Mouse (Mus musculus): ENCODE data around the gene Cep78. TPM values are rescaled to one million over a fixed set of nuclear protein-coding genes. Genes with fewer than 3 reads are reported as not detected.

Cep78 gene
- total RNA-seq, 1 experiment: 19.5 TPM

GRCm38 (mm10) chr19:15965082-15965481 lies 19.7 kb downstream of the Cep78 start:
- Histone ChIP-seq H3K36me3 (ENCODE audit: control insufficient read depth, insufficient read depth, low read length, poor library complexity, severe bottlenecking) (peaks cover 24% of the 10 kb centered on the region), H3K4me1 (ENCODE audit: control insufficient read depth in 2 of 2, insufficient read depth in 2 of 2, low read length in 2 of 2, poor library complexity in 1 of 2) (no peaks in the 10 kb centered on the region), H3K9me3 (ENCODE audit: control insufficient read depth, insufficient read depth, low read depth, low read length) (no peaks in the 10 kb centered on the region), H3K4me3 (ENCODE audit: insufficient read depth in 1 of 2, low read depth in 1 of 2, low read length in 2 of 2, poor library complexity in 1 of 2, severe bottlenecking in 1 of 2) (no peak overlapping the region), H3K27ac (ENCODE audit: insufficient read depth, low read depth, low read length, poor library complexity, severe bottlenecking) (no peak overlapping the region), H3K9ac (ENCODE audit: insufficient read depth, low read depth, low read length, poor library complexity, severe bottlenecking) (no peak overlapping the region)
- no peak for DNase-seq (ENCODE audit: low read depth, low spot score)
- peak; percentile 23; the same call in 1 of the 2 replicates for TF ChIP-seq ZC3H11A (IDR thresholded peaks at IDR 0.05; ENCODE audit: borderline replicate concordance, low read depth, low read length)
- TF ChIP-seq MAFK (IDR thresholded peaks at IDR 0.05; ENCODE audit: insufficient read depth, low read depth, low read length): no peak
- TF ChIP-seq HCFC1 (IDR thresholded peaks at IDR 0.05; ENCODE audit: borderline replicate concordance, insufficient read depth, low read length): no peak
- in situ Hi-C loops (cut with MboI; ENCODE audit: low sequenced_read_pairs in 2 of 2, unreplicated experiment in 2 of 2): no loop called here

- no peak overlapping the region for H3K27ac ChIP-seq (ENCODE audit: insufficient read depth, low read depth, low read length, poor library complexity, severe bottlenecking)
- no peak for TF ChIP-seq ZNF384 (IDR thresholded peaks at IDR 0.05; ENCODE audit: low read depth, low read length)
- TF ChIP-seq MAFK (IDR thresholded peaks at IDR 0.05; ENCODE audit: insufficient read depth, low read depth, low read length): no peak
- no peak for TF ChIP-seq HCFC1 (IDR thresholded peaks at IDR 0.05; ENCODE audit: borderline replicate concordance, insufficient read depth, low read length)
- TF ChIP-seq ZC3H11A (IDR thresholded peaks at IDR 0.05; ENCODE audit: borderline replicate concordance, low read depth, low read length): no peak
- TF ChIP-seq CHD2 (IDR thresholded peaks at IDR 0.05; ENCODE audit: low read depth, low read length): no peak
- in situ Hi-C loops (cut with MboI; ENCODE audit: low sequenced_read_pairs in 2 of 2, unreplicated experiment in 2 of 2): no loop called here
- no peaks in the 10 kb centered on the region for H3K4me1 ChIP-seq (ENCODE audit: control insufficient read depth in 2 of 2, insufficient read depth in 2 of 2, low read length in 2 of 2, poor library complexity in 1 of 2)
- H3K9me3 ChIP-seq (ENCODE audit: control insufficient read depth, insufficient read depth, low read depth, low read length): no peaks in the 10 kb centered on the region
- DNase-seq (ENCODE audit: low read depth, low spot score): no peak
- no peak overlapping the region for H3K4me3 ChIP-seq (ENCODE audit: insufficient read depth in 1 of 2, low read depth in 1 of 2, low read length in 2 of 2, poor library complexity in 1 of 2, severe bottlenecking in 1 of 2)
- H3K36me3 ChIP-seq (ENCODE audit: control insufficient read depth, insufficient read depth, low read length, poor library complexity, severe bottlenecking): peaks cover 21% of the 10 kb centered on the region
- no peak overlapping the region for H3K9ac ChIP-seq (ENCODE audit: insufficient read depth, low read depth, low read length, poor library complexity, severe bottlenecking)
Measured at GRCm38 (mm10) chr19:15964533-15964932, 20.3 kb downstream of the Cep78 start.

- DNase-seq (ENCODE audit: low read depth, low spot score): no peak
- Histone ChIP-seq H3K27ac (ENCODE audit: insufficient read depth, low read depth, low read length, poor library complexity, severe bottlenecking) (no peak overlapping the region), H3K36me3 (ENCODE audit: control insufficient read depth, insufficient read depth, low read length, poor library complexity, severe bottlenecking) (peaks cover 17% of the 10 kb centered on the region), H3K9ac (ENCODE audit: insufficient read depth, low read depth, low read length, poor library complexity, severe bottlenecking) (no peak overlapping the region), H3K4me3 (ENCODE audit: insufficient read depth in 1 of 2, low read depth in 1 of 2, low read length in 2 of 2, poor library complexity in 1 of 2, severe bottlenecking in 1 of 2) (no peak overlapping the region), H3K9me3 (ENCODE audit: control insufficient read depth, insufficient read depth, low read depth, low read length) (no peaks in the 10 kb centered on the region), H3K4me1 (ENCODE audit: control insufficient read depth in 2 of 2, insufficient read depth in 2 of 2, low read length in 2 of 2, poor library complexity in 1 of 2) (no peaks in the 10 kb centered on the region)
- in situ Hi-C loops (cut with MboI; ENCODE audit: low sequenced_read_pairs in 2 of 2, unreplicated experiment in 2 of 2): no loop called here
- TF ChIP-seq ZC3H11A (IDR thresholded peaks at IDR 0.05; ENCODE audit: borderline replicate concordance, low read depth, low read length): no peak
Measured at GRCm38 (mm10) chr19:15963011-15963695, 21.6 kb downstream of the Cep78 start.

- Histone ChIP-seq H3K4me1 (ENCODE audit: control insufficient read depth in 2 of 2, insufficient read depth in 2 of 2, low read length in 2 of 2, poor library complexity in 1 of 2) (no peaks in the 10 kb centered on the region), H3K9me3 (ENCODE audit: control insufficient read depth, insufficient read depth, low read depth, low read length) (no peaks in the 10 kb centered on the region), H3K4me3 (ENCODE audit: insufficient read depth in 1 of 2, low read depth in 1 of 2, low read length in 2 of 2, poor library complexity in 1 of 2, severe bottlenecking in 1 of 2) (no peak overlapping the region), H3K27ac (ENCODE audit: insufficient read depth, low read depth, low read length, poor library complexity, severe bottlenecking) (no peak overlapping the region), H3K9ac (ENCODE audit: insufficient read depth, low read depth, low read length, poor library complexity, severe bottlenecking) (0 out of 2 replicates have a peak overlapping the region, but pooled peaks have one; percentile 35), H3K36me3 (ENCODE audit: control insufficient read depth, insufficient read depth, low read length, poor library complexity, severe bottlenecking) (peaks cover 17% of the 10 kb centered on the region)
- DNase-seq (ENCODE audit: low read depth, low spot score): no peak
- in situ Hi-C loops (cut with MboI; ENCODE audit: low sequenced_read_pairs in 2 of 2, unreplicated experiment in 2 of 2): no loop called here
- TF ChIP-seq HCFC1 (IDR thresholded peaks at IDR 0.05; ENCODE audit: borderline replicate concordance, insufficient read depth, low read length) (no peak), CHD2 (IDR thresholded peaks at IDR 0.05; ENCODE audit: low read depth, low read length) (no peak), MAFK (IDR thresholded peaks at IDR 0.05; ENCODE audit: insufficient read depth, low read depth, low read length) (no peak), ZC3H11A (IDR thresholded peaks at IDR 0.05; ENCODE audit: borderline replicate concordance, low read depth, low read length) (no peak), ZNF384 (IDR thresholded peaks at IDR 0.05; ENCODE audit: low read depth, low read length) (no peak)
Measured at GRCm38 (mm10) chr19:15962313-15962712, 22.5 kb downstream of the Cep78 start.

GRCm38 (mm10) chr19:15950225-15950624 lies 34.6 kb downstream of the Cep78 start:
- in situ Hi-C loops (cut with MboI; ENCODE audit: low sequenced_read_pairs in 2 of 2, unreplicated experiment in 2 of 2): no loop called here
- DNase-seq (ENCODE audit: low read depth, low spot score): no peak
- TF ChIP-seq CHD2 (IDR thresholded peaks at IDR 0.05; ENCODE audit: low read depth, low read length) (no peak), MAFK (IDR thresholded peaks at IDR 0.05; ENCODE audit: insufficient read depth, low read depth, low read length) (no peak), ZC3H11A (IDR thresholded peaks at IDR 0.05; ENCODE audit: borderline replicate concordance, low read depth, low read length) (no peak), HCFC1 (IDR thresholded peaks at IDR 0.05; ENCODE audit: borderline replicate concordance, insufficient read depth, low read length) (no peak), ZNF384 (IDR thresholded peaks at IDR 0.05; ENCODE audit: low read depth, low read length) (no peak)
- no peak overlapping the region for H3K4me3 ChIP-seq (ENCODE audit: insufficient read depth in 1 of 2, low read depth in 1 of 2, low read length in 2 of 2, poor library complexity in 1 of 2, severe bottlenecking in 1 of 2)
- no peak overlapping the region for H3K27ac ChIP-seq (ENCODE audit: insufficient read depth, low read depth, low read length, poor library complexity, severe bottlenecking)
- no peaks in the 10 kb centered on the region; the same call in 1 of the 2 replicates for H3K36me3 ChIP-seq (ENCODE audit: control insufficient read depth, insufficient read depth, low read length, poor library complexity, severe bottlenecking)
- no peaks in the 10 kb centered on the region for H3K9me3 ChIP-seq (ENCODE audit: control insufficient read depth, insufficient read depth, low read depth, low read length)
- no peak overlapping the region for H3K9ac ChIP-seq (ENCODE audit: insufficient read depth, low read depth, low read length, poor library complexity, severe bottlenecking)
- peaks cover 6 to 8% of the 10 kb centered on the region in 2 experiments; a peak in 2 of 4 replicates for H3K4me1 ChIP-seq (ENCODE audit: control insufficient read depth in 2 of 2, insufficient read depth in 2 of 2, low read length in 2 of 2, poor library complexity in 1 of 2)
